Mouse (Mus musculus): ENCODE measurements around the gene I830077J02Rik.
"Not testable (repeated sequence)": the region's sequence is repeated elsewhere in the genome, so short reads cannot be mapped to it uniquely, and the experiment has no call there.

The I830077J02Rik gene

DNA sequence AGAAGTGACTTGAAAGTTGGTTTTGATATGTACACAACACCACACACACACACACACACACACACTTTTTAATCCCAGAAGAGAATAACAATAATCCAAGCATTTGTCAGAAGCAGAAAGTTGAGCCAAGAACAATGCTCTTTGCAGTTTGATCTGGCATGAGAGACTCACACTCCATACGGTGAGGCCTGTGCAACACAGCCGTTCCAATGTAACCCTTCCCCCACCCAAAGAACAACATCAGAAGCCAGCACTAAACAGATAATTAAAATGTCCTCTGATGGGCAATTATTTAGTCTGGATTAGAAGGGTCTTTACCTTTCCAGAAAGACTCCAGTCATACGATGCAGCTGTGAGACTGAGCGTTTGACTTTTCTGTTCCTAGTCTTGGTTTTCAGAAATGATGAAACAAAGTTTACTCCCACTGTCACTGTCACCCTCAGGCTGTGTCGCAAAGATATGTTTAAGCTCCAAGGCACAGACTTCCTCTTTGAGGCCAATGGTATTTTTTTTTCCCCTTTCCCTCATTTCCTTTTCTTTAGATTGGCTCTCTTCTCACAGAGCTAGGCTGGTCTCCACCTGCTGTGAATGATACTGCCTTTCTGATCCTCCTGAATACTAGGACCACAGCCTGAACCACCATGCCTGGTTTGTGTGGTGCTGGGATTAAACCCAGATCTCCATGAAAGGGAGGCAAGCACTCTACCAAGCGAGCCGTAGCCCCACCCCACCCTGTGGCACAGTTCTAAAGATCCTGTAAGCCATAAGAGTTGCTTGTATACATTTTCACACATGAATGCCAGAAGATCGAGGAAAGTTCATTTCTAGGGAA is at the start of gene I830077J02Rik:
TSS of gene I830077J02Rik (minus strand) at position 425 of the 832 bp plus-strand sequence.
- no peak for DNase-seq

DNA sequence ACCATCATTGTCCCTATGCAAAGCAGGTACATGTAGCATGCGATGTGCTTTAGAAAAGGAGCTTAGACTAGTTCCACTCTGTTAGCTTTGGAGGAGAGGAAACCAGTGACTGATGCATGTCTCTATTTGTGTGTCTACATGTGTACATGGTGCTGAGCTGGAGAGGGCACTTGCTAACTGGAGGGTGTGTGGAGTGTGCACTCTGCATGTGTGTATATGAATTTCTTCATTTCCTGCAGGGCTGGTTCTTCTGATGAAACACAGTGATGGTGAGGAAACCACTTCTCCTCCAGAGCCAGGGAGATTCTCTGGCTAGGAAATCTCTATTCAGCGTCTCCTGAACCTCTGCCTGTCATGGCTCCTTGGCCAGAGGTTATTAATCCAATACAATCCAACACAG is 41.7 kb upstream of the I830077J02Rik start:
- DNase-seq: no peak

DNA sequence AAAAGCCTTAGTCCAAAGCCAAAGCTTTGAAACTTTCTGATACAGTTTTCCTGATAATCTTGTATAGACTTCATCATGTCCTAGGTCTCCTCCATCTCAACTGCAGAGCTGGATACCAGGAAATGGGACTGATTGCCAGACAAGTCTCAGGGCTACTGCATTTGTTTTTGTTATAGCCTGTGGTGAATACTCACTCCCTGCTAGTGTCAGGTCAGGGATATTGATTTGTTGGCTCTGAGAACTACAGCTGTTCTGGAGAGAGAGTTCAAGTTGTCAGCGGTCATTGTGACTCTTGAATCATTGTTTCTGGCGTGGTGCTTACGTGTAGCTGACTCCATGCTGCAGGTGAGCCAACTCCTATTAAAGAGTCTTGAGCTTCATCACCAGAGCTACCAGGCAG is 40.9 kb upstream of the I830077J02Rik start, which contains the start of gene Ovgp1:
TSS of gene Ovgp1 (plus strand) at position 301 of the 400 bp plus-strand sequence.
- no peak for DNase-seq

DNA sequence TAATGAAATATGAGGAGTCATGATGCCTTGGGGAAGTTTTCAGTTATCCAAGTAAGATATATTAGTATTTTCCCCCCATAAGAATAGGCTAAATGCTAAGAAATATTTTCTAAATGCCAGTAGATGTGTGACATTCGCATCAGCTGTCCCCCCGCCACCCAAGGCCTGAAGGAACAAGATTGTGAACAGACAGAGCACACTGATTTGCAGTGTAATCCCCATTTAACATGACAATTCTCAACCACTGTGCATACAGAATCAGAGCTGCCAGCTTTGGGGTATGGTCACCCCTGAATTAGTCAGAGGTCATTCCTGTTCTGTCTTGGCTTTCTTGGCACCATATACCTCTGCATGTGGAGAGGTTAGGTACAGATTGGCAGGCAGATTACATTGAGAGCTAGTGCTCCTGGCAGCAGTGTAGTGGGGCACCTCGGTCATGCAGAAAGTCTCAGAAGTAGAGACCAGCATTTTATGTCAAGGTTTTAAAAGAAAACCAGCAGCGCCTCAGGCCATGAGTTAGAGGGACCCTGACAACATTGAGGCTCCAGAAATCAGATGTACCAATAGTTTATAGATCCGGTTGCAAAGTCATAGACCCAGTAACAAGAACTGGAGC is 39.5 kb upstream of the I830077J02Rik start:
- no peak for DNase-seq

DNA sequence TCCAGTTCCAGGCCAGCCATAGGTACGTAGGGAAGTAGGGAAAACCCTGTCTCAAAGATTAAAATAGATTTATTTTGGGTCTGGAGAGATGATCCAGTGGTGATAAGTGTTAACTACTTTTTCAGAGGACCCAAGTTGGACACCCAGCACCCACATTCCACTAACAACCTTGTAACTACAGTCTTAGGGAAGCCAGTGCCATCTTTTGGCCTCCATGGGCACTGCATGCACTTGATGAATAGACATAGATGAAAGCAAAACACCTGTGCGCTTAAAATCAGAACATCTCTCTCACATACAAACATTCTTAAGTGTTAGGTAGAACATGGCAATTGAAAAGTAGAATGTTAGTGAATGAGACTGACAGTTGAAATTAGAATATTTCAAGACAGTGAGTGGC is 28.2 kb upstream of the I830077J02Rik start:
- peak in 1 of 2 experiments; percentile 15 for DNase-seq

DNA sequence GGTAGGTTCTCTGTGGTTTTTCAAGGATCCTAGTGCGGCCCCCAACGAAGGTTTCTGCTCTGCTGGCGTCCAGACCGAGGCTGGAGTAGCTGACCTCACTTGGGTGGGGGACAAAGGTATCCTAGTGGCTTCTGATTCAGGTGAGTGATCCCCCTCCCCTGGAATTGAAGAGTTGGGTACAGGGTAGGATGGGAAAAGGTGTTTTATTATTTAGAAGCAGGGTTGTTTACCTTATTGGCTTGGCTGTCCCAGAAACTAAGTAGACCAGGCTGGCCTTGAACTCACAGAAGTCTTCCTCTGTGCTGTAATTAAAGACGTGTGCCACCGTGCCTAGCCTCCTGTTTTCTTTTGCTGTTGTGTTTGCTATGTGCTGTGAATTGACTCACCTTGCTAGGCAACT is 27.5 kb upstream of the I830077J02Rik start, which contains the start of gene Atp5f1:
TSS of gene Atp5f1 (minus strand) at position 101 of the 400 bp plus-strand sequence.
- DNase-seq: no peak

DNA sequence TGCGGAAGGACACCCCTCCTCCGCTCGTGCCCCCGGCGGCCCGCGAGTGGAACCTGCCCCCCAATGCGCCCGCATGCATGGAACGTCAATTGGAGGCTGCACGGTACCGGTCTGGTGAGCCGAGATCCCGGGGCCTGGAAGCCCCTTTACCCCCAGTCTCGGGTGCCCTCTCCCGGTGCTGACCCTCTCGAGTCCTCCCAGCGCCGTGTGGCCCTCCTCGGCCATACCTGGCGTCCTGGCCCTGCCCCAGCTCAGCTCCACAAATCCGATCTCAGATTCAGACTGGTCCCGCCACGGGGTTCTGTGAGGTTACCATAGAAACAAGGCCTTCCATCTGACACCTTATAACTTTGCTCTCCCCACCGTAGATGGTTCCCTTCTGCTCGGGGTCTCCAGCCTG is 27.1 kb upstream of the I830077J02Rik start:
- DNase-seq: no peak

DNA sequence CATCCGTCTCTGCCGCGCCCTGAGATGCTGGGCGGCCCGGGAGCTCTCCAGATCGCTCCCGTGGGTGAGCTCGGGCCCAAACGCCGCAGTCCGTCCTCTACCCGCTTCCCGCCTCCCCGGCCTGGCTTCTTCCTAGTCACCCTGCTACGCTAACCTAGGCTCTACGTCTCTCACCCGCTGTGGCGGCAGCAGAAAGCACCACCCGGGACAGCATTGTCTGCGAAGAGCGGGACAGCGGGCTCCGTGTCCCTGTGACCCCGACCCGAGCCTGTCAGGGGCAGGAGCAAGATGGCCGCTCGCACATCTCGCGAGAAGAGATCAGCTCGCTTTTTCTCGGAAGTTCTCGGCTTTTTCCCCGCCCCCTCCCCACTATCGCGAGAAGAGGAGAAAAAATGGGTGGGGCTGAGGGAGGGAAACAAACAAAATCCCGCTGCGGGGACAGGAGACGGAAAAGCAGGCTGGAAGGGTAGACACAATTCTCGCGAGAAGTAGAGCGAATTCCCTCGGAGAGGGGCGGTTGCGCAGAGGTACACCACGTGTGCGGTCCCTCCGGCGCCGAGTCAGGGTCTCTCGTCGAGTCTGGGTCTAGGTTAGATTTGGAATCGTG is 26.6 kb upstream of the I830077J02Rik start, which contains the start of gene Wdr77:
TSS of gene Wdr77 (plus strand) at position 396 of the 607 bp plus-strand sequence.
- DNase-seq: peak; percentile 92 to 93

DNA sequence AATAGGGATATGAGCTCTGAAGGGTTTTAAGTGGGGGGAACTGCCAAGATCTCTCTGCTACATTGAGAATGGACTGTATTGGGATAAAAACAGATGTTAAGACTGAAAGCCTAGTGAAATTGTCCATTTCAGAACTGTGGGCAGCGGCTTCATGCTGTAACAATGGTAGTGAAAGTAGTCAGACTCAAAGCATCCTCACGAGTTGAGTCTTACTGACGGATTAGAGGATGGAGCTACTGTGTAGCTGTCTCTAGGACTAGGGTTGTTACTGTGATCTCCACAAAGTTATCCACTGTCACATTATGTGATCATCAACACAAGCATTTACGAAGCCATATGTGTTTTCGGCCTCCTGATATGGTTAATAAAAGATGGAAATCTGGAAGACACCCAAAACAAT is 25.7 kb upstream of the I830077J02Rik start:
- DNase-seq: no peak

DNA sequence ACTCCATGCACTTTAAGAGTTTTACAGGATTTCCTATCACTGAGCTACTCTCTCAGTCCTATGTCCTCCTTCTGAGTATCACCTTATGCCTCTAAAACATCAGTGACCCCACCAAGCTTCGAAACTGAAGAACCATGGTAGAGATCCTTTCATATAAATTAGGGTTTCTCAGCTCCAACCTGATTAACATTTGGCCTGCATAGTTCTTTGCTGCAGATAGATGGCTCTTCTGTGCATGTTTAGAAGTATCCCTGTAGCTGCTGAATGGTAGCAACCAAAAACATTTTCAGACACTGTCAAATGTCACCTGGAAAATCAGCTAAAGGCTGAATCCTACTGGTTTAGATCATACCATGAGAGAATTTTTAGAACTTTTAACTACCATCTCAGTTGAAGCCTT is 24.8 kb upstream of the I830077J02Rik start:
- DNase-seq: no peak

DNA sequence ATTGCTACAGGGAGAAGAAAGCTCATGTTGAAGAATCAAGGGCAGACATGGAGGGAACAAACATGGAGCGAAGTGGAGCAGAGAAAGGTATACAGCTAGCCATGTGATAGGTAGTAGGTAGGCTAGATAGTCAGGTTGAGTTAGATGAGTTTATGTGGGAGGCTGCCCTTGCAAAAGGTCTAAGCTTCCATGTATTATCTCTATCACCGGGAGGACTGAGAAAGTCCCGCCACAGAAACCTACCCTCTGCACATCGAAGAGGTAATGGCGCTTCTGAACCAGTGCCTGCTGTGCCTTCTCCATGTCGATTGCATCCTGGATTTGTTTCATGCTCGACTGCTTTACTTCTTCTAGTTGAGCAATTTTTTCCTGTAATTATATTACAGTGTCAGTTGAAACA is 18.9 kb upstream of the I830077J02Rik start:
- no peak for DNase-seq

DNA sequence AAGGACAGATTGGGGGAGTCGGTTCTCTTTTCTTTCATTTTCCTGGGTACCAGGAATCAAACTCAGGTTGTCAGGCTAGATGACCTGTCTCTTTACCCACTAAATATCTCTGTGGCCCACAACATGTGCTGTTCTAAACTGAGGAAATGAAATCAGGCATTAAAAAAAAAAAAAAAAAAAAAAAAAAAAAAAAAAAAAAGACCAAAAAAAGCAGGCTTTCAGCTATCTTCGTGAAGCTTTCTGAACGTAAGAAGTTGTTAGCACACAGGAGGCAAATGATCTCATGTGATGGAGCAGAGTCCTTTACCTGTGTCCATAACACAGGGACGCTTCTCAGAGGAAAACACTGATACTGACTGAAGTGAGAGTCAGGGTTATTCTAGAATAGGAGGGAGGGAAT is 3.6 kb upstream of the I830077J02Rik start:
- DNase-seq: no peak

DNA sequence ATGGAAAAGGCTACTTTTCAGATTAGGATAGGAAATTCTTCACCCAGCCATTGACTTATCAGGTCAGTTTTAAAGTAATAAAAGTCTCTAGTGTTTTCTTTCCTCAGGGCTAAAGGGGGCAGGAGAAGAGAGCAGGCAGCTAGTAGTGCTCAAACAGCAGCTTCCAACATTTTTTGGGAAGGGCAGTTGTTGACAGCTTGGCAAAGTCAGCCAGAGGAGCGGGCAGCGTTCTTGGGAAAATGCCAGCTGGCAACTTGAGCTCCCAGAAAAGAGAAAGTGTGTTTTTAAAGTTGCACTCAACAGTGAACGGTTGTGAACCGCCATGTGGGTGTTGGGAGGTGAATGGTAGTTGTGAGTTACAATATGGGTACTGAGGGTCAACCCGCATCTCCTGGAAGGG is 2.6 kb upstream of the I830077J02Rik start:
- DNase-seq: peak in 1 of 2 experiments; percentile 8

DNA sequence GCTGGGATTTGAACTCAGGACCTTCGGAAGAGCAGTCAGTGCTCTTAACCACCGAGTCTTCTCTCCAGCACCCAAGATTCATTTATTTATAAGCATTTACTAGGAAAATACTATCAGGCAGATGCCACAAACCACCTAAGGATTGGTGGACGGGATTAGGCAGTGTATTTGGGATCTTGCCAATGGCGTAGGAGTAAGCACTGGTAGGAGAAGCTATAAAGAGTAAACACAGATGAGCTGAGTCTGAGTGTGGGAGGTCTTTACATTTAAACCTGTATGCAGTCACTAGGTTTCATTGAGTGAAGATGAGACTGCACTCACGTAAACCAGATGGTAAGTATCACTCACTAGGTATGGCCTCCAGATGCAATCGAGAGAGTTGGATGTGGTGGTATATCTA is 1.5 kb upstream of the I830077J02Rik start:
- DNase-seq: no peak

DNA sequence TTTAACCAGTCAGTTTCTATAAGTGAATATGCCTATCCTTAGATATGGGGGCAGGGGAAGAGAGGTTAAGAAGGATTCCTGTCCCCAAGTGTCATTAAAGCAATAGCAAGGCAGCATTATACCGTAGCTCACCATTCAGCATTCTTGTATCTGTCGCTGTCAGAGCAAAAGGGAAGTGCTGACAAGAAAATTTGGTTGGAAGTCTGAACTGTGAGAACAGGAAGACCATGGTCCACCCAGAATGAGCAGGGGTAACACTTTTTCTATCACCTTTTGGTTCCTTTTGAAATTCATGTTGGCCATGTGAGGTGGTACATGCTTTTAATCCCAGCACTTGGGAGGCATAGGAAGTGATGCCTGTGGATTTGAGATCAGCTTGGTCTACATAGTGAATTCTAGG is 1.4 kb downstream of the I830077J02Rik start:
- DNase-seq: no peak

DNA sequence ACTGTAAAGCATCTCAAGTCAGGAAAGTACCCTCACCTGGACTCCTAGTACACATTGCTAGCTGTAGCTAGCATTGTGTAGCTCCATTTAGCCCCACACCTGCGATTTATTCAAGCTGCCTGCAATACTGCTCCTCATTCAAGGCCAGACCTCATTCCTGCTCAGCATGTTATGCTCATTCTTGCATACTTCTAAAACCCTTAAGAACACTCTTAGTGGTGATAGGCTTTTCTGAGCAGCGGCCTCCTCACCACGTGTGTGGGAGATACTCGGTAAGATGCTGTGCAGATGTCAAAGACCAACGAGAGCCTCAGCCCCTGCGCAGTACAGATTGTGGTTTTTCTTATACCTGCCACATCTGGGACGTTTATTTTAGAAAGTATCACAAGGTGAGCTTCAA is 2.6 kb downstream of the I830077J02Rik start:
- DNase-seq: no peak

DNA sequence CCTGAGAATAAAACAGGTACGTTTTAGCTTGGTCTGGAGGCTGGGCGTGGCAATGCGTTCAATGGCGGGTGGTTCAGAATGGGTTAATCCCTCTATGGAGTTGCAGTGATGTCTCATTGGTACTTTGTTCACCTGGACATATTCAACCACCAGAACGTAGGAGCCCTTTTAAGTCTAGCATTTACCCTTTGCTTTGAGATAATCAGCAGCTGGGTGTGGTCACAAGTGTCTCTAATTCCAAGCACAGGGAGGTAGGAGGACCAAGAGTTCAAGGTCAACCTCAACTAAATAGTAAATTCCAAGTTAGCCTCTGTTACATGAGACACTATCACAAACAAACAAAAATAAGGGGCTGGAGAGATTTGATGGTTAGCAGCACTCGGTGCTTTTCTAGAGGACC is 3.7 kb downstream of the I830077J02Rik start:
- DNase-seq: no peak

DNA sequence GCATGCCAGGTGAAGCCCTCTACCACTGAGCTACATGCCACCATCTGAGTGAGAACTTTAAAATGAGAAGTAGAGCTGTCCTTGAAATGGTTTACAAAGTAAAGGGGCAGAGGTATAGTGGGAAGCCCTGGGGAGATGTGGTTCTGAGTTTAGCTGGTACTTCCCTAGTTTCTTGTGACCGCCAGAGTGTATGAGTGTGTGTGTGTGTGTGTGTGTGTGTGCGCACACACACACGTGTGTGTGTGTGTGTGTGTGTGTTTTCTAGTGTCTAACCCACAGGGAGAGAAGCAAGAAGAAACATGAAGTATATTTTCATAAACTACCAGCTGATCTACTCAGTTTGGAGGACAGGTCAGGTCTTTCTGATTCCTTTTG is 4.3 kb downstream of the I830077J02Rik start:
- no peak for DNase-seq

DNA sequence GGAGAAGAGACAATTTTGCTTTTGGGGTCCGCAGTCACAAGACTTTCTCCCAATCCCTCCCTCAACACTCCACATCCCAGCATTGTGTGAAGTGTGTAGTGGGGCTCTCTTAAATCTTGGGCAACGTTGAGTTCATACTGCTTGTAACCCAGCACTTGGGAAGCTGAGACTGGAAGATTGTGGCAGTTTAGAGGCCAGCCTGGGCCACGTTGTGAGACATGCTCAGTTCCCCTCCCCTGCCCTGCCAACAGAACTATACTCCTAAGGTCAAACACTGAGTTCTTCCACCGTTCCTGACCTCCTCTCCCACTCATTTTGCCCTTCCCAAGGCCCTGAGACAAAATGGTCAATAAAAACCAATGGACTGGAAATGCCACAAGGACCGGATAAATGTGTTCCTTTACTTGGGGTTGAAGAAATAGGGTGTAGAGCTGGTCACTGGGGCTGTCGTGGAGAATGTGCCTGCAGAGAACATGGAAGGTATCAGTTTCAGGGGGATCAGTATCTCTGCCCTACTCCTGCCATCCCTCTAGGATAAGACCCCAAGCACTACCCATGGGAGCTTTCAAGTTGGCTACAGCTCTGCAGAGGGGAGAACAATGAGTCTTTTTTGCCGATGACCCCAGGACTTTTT is 4.8 kb downstream of the I830077J02Rik start:
- DNase-seq: no peak

DNA sequence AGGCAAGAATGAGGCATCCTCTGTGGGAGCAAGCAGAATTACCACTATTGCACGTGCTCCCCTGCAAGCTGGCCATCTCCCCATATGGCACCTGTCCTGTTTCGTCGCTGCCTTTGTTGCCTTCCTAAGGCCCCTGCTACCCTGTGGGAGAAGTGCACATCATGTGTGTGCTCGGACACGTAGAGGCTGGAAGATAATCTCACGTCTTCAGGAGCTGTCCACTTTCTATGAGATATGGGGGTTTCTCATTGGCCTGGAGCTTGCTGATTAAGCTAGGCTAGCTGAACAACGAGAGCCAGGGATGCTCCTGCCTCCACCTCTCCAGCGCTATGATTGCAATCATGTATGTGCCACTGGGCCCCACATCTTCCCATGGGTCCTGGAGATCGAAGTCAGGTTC is 7.8 kb downstream of the I830077J02Rik start:
- no peak for DNase-seq

DNA sequence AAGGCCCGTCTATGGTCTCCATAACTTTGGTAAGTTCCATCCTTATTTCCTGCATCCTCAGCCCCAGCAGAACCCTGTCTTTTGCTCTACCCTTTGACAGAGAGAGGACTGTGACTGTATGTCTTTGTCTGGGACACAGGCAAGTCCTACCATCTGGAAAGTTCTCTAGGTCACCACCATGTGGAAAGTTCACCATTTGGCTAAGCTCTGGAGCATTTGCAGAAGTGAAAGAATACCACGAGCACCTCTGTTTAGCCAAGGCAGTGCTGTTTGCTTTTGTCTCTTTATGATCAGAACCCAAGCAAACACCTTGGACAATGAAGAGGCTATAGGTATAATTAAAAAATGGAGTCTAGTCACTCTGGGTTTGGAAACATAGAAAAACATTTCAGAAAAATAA is 10.5 kb downstream of the I830077J02Rik start:
- DNase-seq: no peak

DNA sequence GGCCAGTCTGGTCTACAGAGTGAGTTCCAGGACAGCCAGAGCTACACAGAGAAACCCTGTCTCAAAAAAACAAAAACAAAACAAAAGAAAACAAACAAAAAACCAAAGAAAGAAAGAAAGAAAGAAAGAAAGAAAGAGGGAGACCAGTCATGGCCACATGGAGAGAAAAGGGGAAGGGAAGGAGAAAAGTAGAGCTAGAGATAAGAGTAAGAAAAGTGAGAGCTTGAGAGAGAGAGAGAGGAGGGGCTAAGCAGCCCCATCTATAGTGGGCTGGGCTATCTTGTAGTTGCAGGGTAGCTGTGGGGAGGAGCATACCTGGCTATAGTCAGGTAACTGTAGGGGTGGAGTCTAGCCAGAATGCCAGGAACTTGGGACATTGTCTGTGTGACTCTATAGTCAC is 11.7 kb downstream of the I830077J02Rik start:
- not testable (repeated sequence) for DNase-seq

DNA sequence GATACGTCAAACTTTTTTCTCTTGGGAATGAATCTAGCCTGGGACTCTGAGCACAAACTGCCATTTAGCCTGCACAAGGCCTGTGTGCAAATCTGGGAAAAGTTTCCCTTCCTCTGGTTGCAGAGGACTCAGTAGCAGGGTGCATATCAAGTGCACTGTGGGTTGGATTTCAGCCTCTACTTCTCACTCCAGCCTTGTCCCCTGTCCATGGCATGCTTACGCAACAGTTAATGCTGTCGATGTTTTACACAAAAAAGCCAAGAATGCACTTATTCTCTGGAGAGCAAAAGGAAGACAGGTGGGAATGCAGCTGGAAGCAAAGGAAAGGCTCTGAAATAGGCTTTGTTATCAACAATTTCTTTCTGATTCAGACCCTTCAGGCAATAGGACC is 14.1 kb downstream of the I830077J02Rik start:
- no peak for DNase-seq
